Mouse (Mus musculus) intestine, embryonic 16.5 days (tissue): ENCODE data around the gene Lmod2. TPM values are rescaled to one million over a fixed set of nuclear protein-coding genes. Genes with fewer than 3 reads are reported as not detected.

Experiments
- ATAC-seq: fragments of 200-750 bp; cut with Nextera tagmentation; 2 replicates; pipeline ENCODE4 v1.8.0; 2017; ENCODE audit warnings: moderate TSS enrichment, moderate library complexity
- H3K27ac ChIP-seq: fragments of 300-500 bp; sonication (generic); 2 replicates; pipeline ENCODE4 v1.5.1; 2014; ENCODE audit warnings: mild to moderate bottlenecking, low read length
- H3K27me3 ChIP-seq: fragments of 300-500 bp; sonication (generic); replicated peaks from 2 replicates; pipeline ENCODE4 v1.6.1; 2014; ENCODE audit warnings: low read length, control low read depth, mixed read lengths; ENCODE audit not compliant: control insufficient read depth, insufficient read depth
- H3K36me3 ChIP-seq: fragments of 300-500 bp; sonication (generic); 2 replicates; pipeline ENCODE4 v1.6.1; 2014; ENCODE audit warnings: low read length, control low read depth; ENCODE audit not compliant: control insufficient read depth, insufficient read depth
- H3K4me1 ChIP-seq: fragments of 300-500 bp; sonication (generic); 2 replicates; pipeline ENCODE4 v1.6.1; 2014; ENCODE audit warnings: low read length, control low read depth, mixed read lengths; ENCODE audit not compliant: control insufficient read depth, insufficient read depth
- H3K4me2 ChIP-seq: fragments of 300-500 bp; sonication (generic); 2 replicates; pipeline ENCODE4 v1.6.1; 2014; ENCODE audit warnings: low read depth, low read length, control low read depth
- H3K4me3 ChIP-seq: fragments of 300-500 bp; sonication (generic); 2 replicates; pipeline ENCODE4 v1.5.1; 2014; ENCODE audit warnings: mild to moderate bottlenecking, low read length
- H3K9ac ChIP-seq: fragments of 300-500 bp; sonication (generic); 2 replicates; pipeline ENCODE4 v1.6.1; 2014; ENCODE audit warnings: low read depth, low read length
- H3K9me3 ChIP-seq: fragments of 300-500 bp; sonication (generic); 2 replicates; pipeline ENCODE4 v1.6.1; 2016; ENCODE audit warnings: low read length, control low read depth; ENCODE audit not compliant: control insufficient read depth
- WGBS: fragments of 180-500 bp; shearing (Covaris S2); extraction: QIAGEN DNeasy Blood & Tissue Kit; methylation state at CpG from one replicate; pipeline ENCODE4 v1.1.7; 2014; 5-methylcytosine and 5-hydroxymethylcytosine counted together
- polyA plus RNA-seq: library from polyadenylated mRNA; unstranded; fragments of >200 nt; fragmentation: Nextera tagmentation; extraction: Ambion mirVana; gene quantifications from 2 replicates; pipeline ENCODE4 v1.2.1, GENCODE M21; 2015

Gene Lmod2
- polyA plus RNA-seq, 1 experiment from 2014 or later: not detected

DNA sequence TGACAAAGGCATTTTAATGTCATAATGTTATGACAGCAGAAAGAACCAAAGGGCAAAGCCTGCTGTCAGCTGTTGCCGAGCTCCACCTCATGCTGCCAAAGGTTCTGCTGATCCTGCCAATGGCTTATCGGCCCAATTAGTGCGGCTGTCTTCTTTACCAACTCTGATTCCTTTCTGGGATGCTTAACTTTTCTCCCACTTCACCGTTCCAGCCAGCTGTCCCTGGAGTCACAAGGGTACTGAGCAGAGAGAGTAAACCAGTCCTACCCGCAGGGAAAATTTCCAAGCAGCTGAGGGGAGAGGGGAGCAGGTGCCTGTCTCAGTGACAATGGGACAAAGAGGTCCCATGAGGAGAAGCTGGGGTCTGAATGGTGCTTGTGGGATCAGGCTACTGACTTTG is 2.1 kb downstream of the Lmod2 start:
- 87% methylated on average over 5 of the region's 5 CpGs for WGBS
- H3K4me3 ChIP-seq: no peak overlapping the region
- H3K9me3 ChIP-seq: no peaks in the 10 kb centered on the region
- no peaks in the 10 kb centered on the region for H3K27me3 ChIP-seq
- ATAC-seq: no peak
- no peak overlapping the region for H3K27ac ChIP-seq
- no peak overlapping the region for H3K4me2 ChIP-seq
- no peaks in the 10 kb centered on the region for H3K4me1 ChIP-seq
- H3K9ac ChIP-seq: no peak overlapping the region
- H3K36me3 ChIP-seq: no peaks in the 10 kb centered on the region

DNA sequence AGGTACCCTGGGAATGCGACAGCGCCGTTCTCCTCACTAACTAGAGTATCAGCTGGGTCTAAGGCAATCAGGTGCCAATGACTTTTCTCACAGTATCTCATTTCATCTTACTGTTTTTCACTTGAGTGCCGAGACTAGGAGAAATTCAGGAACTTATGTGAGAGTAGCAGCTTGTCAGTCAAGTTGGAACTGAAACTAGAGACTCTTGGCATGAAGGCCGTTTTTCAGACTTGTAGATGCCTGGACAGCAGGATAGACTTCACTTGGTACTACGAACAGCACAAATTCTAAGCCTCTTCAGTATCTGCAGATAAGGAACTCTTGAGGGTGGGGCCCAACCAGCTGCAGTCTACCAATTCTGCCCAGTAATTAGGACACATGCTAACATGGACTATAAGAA is 2.6 kb downstream of the Lmod2 start:
- Histone ChIP-seq H3K9ac (no peak overlapping the region), H3K27me3 (no peaks in the 10 kb centered on the region), H3K27ac (no peak overlapping the region), H3K4me1 (no peaks in the 10 kb centered on the region), H3K9me3 (no peaks in the 10 kb centered on the region), H3K36me3 (no peaks in the 10 kb centered on the region), H3K4me3 (no peak overlapping the region), H3K4me2 (no peak overlapping the region)
- no peak for ATAC-seq
- 83% methylated on average over 6 of the region's 6 CpGs for WGBS

DNA sequence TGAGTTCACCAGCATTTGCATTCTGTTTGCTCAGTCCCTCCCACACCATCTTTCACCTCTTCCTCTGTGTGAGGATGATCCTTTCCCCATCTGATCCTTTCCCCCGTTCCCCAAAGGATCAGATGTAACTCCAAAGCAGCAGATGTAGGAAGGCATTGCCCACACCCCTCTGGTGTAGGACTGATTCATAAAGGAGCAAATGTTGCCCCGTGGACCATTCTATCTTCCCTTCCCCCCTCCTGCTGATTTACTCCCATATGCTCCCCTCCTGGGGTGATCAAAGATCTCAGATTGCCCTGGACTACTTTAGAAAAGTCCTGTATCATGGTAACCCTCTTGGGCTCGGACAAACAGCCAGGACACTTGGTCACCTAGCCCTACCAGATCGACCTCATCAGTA is 3.2 kb downstream of the Lmod2 start:
- Histone ChIP-seq H3K36me3 (no peaks in the 10 kb centered on the region), H3K4me1 (no peaks in the 10 kb centered on the region), H3K4me2 (no peak overlapping the region), H3K27me3 (no peaks in the 10 kb centered on the region), H3K9ac (no peak overlapping the region), H3K9me3 (no peaks in the 10 kb centered on the region), H3K27ac (no peak overlapping the region), H3K4me3 (no peak overlapping the region)
- ATAC-seq: no peak
- WGBS: 73% methylated on average over 4 of the region's 4 CpGs

DNA sequence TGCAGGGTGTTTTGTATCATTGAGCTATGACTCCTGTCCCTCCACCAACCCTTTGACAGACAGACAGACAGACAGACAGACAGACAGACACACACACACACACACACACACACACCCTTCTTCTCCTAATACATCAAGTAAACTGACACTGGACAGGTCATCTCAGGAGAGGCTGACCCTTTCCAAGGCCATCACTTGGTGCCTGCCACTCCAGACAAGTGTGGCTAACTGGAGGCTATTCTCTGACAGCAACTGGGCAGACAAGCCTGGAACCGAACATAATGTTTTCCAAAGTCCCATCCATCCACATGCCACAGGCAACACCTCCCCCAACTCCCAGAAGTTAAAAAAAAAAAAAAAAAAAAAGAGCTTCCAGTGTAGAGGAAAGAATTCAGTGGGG is 4.1 kb downstream of the Lmod2 start:
- no peak overlapping the region for H3K4me3 ChIP-seq
- no peak for ATAC-seq
- no peak overlapping the region for H3K27ac ChIP-seq
- WGBS: 29% methylated on average over 1 of the region's 1 CpGs
- H3K9ac ChIP-seq: no peak overlapping the region
- no peaks in the 10 kb centered on the region for H3K27me3 ChIP-seq
- no peaks in the 10 kb centered on the region for H3K36me3 ChIP-seq
- H3K9me3 ChIP-seq: no peaks in the 10 kb centered on the region
- H3K4me1 ChIP-seq: no peaks in the 10 kb centered on the region
- H3K4me2 ChIP-seq: no peak overlapping the region

DNA sequence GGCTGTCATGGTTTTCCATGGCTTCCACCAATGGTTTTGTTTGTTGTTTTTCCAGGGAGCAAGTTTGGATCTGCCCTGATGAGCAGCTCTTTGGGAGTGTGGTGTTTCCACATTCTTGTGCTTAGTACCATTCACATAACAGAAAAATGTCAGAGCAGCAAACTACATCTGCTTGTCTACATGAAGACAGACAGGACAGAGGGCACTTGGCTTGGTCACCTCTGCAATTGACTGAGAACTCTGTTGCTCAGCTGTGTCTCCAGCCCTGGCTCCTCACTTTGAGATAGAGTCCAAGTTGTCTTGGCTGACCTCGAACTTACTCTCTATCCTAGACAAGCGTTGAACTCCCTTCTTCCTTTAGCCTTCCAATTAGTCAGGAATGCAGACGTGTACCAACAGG is 4.8 kb downstream of the Lmod2 start:
- Histone ChIP-seq H3K27ac (no peak overlapping the region), H3K27me3 (no peaks in the 10 kb centered on the region), H3K9me3 (no peaks in the 10 kb centered on the region), H3K4me1 (no peaks in the 10 kb centered on the region), H3K36me3 (no peaks in the 10 kb centered on the region), H3K9ac (no peak overlapping the region), H3K4me2 (no peak overlapping the region), H3K4me3 (no peak overlapping the region)
- 70% methylated on average over 3 of the region's 3 CpGs for WGBS
- no peak for ATAC-seq

DNA sequence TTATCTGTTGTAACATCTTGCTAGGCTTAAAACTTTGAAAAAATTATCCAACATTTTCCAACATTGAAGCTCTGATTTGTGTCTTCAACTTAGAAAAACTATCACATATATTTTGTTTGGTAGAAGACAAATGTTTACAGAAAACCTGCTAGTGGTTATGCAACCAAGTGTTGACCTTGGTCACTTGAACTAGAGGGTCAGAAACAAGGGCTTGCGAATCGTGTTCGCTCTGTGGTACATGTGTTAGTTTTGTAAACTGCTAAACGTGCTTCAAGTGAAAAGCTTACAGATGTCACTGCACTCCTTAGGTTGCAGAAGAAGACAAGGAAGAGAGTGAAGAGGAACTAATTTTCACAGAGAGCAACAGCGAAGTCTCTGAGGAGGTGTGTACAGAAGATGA is 5.4 kb downstream of the Lmod2 start:
- Histone ChIP-seq H3K27ac (no peak overlapping the region), H3K27me3 (no peaks in the 10 kb centered on the region), H3K4me1 (no peaks in the 10 kb centered on the region), H3K36me3 (no peaks in the 10 kb centered on the region), H3K9me3 (no peaks in the 10 kb centered on the region), H3K9ac (no peak overlapping the region), H3K4me2 (no peak overlapping the region), H3K4me3 (no peak overlapping the region)
- ATAC-seq: no peak
- WGBS: 80% methylated on average over 5 of the region's 5 CpGs

DNA sequence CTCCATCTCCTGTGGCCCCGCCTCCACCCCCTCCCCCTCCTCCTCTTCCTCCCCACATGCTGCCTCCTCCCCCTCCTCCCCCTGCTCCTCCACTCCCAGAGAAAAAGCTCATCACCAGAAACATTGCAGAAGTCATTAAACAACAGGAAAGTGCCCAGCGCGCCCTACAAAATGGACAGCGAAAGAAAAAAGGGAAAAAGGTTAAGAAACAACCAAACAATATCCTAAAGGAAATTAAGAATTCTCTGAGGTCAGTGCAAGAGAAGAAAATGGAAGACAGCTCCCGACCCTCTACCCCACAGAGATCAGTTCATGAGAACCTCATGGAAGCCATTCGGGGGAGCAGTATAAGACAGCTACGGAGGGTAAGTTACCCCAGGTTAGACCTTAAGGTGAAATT is 6.7 kb downstream of the Lmod2 start:
- no peak for ATAC-seq
- 91% methylated on average over 7 of the region's 7 CpGs for WGBS
- no peak overlapping the region for H3K4me2 ChIP-seq

DNA sequence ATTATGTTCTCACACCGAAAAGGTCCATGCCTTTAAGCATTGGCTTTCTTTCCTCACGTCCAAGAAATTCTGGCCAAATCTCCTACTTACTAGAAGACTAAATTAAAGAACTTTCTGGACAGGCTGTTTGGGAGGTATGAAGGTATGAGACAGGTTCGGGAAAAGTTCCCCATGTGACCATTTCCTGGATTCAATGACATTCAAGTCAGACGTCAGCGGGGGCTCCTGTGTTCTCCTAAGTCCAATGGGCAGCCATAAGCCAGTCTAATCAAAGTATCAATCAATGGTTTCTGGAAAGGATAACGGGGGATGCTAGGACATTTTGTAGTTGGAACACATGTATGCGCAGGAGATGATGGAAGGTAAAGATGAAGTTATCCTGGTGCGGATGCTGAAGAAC is 8.1 kb downstream of the Lmod2 start:
- Histone ChIP-seq H3K4me1 (no peaks in the 10 kb centered on the region), H3K27ac (no peak overlapping the region), H3K9me3 (no peaks in the 10 kb centered on the region), H3K4me2 (no peak overlapping the region), H3K27me3 (no peaks in the 10 kb centered on the region), H3K36me3 (no peaks in the 10 kb centered on the region), H3K4me3 (no peak overlapping the region), H3K9ac (no peak overlapping the region)
- ATAC-seq: no peak
- WGBS: 93% methylated on average over 8 of the region's 8 CpGs

More for the DNA sequence above, 6.7 kb downstream of the Lmod2 start:
- Histone ChIP-seq H3K27ac (no peak overlapping the region), H3K4me3 (no peak overlapping the region), H3K9me3 (no peaks in the 10 kb centered on the region), H3K4me1 (no peaks in the 10 kb centered on the region), H3K36me3 (no peaks in the 10 kb centered on the region), H3K9ac (no peak overlapping the region), H3K27me3 (no peaks in the 10 kb centered on the region)

DNA sequence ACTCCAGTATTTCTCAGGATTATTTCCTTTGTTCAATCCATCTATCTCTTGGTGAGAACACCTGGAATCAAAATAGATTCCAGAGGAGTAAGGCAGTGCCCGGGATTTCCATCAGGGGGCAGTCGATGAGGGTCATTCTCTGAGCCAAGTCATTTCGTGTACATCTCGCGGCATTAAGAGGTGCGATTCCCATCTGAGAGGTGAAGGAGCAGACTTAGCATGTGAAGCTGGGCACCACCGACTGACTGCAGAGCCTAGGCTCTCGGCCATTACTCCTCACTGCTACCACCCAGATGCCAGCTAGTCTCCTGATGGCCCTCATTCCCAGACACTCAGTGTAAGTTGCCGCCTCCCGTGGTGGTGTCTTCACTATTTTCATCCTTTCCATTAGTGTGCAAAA is 8.9 kb downstream of the Lmod2 start:
- H3K9ac ChIP-seq: no peak overlapping the region
- WGBS: 72% methylated on average over 10 of the region's 10 CpGs
- H3K9me3 ChIP-seq: no peaks in the 10 kb centered on the region

DNA sequence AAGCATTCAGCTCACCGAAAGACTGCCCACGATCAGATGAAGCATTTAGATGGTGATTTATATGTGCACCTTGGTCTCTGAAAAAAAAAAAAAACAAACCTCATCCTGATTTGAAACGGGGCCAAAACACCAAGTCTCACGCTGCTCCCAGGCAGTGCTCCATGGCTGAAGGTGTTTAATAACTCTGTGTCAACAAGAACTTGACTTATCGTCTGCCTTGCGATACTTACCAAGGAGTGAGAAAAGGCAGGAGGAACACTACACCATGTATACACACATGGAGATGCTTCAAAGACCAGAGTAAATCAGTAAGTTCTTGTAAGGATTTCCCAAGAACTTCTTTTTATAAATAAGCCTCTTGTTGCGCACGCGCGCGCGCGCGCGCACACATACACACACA is 10.0 kb downstream of the Lmod2 start:
- ATAC-seq: no peak
- no peak overlapping the region for H3K4me3 ChIP-seq
- WGBS: 66% methylated on average over 15 of the region's 15 CpGs

More for the DNA sequence above, 8.9 kb downstream of the Lmod2 start:
- ATAC-seq: no peak
- Histone ChIP-seq H3K4me2 (no peak overlapping the region), H3K27ac (no peak overlapping the region), H3K4me3 (no peak overlapping the region), H3K36me3 (no peaks in the 10 kb centered on the region), H3K27me3 (no peaks in the 10 kb centered on the region), H3K4me1 (no peaks in the 10 kb centered on the region)

More for the DNA sequence above, 10.0 kb downstream of the Lmod2 start:
- no peaks in the 10 kb centered on the region for H3K9me3 ChIP-seq
- no peaks in the 10 kb centered on the region for H3K4me1 ChIP-seq
- H3K9ac ChIP-seq: no peak overlapping the region
- no peaks in the 10 kb centered on the region for H3K36me3 ChIP-seq
- no peak overlapping the region for H3K27ac ChIP-seq
- H3K4me2 ChIP-seq: no peak overlapping the region
- H3K27me3 ChIP-seq: no peaks in the 10 kb centered on the region
